Mouse (Mus musculus) megakaryocyte-erythroid progenitor cell, adult 5-6 weeks (primary cell): Measurements from ENCODE around the gene Dkk1. TPM values are rescaled to one million over a fixed set of nuclear protein-coding genes. Genes with fewer than 3 reads are reported as not detected.
A peak's percentile ranks its signal among the peaks of the same experiment; 100 is the strongest.
"Not testable (repeated sequence)": the region's sequence is repeated elsewhere in the genome, so short reads cannot be mapped to it uniquely, and the experiment has no call there.

Source experiments
- ATAC-seq: replicated peaks from 2 replicates; pipeline ENCODE4 v1.8.0; 2016; ENCODE audit warnings: mild to moderate bottlenecking, inconsistent platforms; ENCODE audit not compliant: severe bottlenecking, poor library complexity, low FRiP score, low TSS enrichment
- total RNA-seq, 2 experiments: library from RNA; stranded (forward) in 1 of 2; stranded (reverse) in 1 of 2; fragments of 200-1000, 215-1000 nt in 1 of 2; fragments of >200 nt in 1 of 2; fragmentation: Nextera tagmentation in 1 of 2; gene quantifications; 2 replicates each; pipeline ENCODE4 v1.2.3; 2014 to 2017

The Dkk1 gene
- not detected in 2 replicates for total RNA-seq (2014; fragmentation: Nextera tagmentation)
- total RNA-seq (2017), result not detected in 2 replicates

DNA sequence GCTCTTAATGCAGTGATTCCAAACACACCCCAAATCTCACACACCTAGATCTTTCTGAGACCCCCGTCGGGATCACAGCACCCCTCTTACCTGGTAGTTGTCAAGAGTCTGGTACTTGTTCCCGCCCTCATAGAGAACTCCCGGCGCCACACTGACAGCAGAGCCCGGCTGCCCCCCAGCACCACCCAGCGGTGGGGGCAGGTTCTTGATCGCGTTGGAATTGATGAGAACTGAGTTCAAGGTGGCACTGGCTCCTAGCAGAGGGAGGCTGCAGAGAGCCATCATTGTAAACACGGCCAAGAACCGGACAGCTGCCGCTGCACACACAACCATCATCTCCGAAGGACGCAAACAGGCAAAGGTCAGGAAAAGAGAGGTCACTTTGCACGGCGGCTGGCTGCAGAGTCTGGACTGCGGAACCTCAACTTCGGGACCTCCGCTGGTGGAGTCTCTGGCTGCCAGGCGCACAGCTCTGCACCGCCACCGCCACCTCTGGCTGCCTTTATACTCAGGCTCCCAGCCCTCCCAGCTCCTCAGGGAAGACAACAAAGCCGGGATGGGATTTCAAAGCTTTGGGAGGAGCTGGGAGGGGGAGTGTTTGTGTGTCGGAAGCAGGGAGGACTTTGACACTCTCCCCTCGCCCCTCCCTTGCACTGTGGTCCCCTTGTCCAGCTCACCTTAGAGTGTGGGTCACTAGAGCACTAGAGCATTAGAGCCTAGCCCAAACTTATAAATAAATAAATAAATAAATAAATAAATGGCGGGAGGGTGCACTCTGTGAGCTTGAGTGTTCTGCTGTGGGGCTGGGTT lies at the start of gene Dkk1:
Dkk1 (minus strand) TSS at position 622 of the 810 bp plus-strand sequence.
- ATAC-seq, result 0 out of 2 replicates have a peak, but pooled peaks have one; percentile 50

- no peak for ATAC-seq
Observed at GRCm38 (mm10) chr19:30586366-30586765, 36.9 kb upstream of the Dkk1 start.

GRCm38 (mm10) chr19:30564516-30564915 lies 15.1 kb upstream of the Dkk1 start:
- no peak for ATAC-seq

GRCm38 (mm10) chr19:30563876-30564275 lies 14.4 kb upstream of the Dkk1 start:
- ATAC-seq, result no peak

- no peak for ATAC-seq
Observed at GRCm38 (mm10) chr19:30558024-30558423, 8.6 kb upstream of the Dkk1 start.

DNA sequence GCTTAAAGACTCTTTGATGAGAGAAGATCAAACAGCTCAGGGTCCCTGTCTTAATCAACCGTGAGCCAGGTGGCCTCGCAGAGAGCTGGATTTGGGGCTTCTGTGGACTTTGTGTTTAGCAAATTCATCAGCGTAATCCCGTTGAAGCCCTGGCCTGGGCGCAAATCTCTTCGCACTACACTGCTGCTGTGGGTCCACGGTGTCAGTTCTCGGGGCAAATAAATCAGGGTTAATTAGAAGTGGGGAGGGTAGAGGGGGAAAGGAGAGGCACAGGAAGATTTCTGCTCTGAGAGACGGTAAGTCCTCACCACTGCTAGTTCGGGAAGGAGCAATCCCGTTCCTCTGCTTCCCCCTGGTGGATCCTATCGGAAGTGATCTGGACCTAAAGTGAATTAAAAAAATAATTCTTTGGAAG lies 5.0 kb upstream of the Dkk1 start:
- ATAC-seq, result peak; percentile 82

- ATAC-seq, result no peak
Observed at GRCm38 (mm10) chr19:30553740-30554139, 4.3 kb upstream of the Dkk1 start.

DNA sequence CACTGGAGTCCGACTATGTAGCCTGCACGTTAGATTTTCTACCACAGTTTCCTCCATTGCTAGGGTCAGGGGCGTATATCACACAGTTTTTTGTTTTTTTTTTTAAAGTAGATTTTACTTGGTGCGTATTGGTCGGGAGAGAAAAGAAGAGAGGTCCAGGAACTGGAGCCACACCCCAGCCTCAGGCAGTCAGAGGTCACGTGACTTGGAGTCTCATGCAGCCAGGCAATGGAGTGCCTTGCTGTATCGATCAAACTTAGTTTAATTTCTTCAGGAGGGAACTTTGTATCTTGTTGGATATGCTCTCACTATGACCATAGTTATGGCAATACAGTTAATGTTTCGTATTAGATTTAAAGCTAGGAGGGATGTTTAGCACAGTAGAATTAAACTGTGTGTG lies 2.8 kb upstream of the Dkk1 start:
- no peak for ATAC-seq

GRCm38 (mm10) chr19:30549854-30550647 lies 586 bp upstream of the Dkk1 start:
- ATAC-seq, result no peak

DNA sequence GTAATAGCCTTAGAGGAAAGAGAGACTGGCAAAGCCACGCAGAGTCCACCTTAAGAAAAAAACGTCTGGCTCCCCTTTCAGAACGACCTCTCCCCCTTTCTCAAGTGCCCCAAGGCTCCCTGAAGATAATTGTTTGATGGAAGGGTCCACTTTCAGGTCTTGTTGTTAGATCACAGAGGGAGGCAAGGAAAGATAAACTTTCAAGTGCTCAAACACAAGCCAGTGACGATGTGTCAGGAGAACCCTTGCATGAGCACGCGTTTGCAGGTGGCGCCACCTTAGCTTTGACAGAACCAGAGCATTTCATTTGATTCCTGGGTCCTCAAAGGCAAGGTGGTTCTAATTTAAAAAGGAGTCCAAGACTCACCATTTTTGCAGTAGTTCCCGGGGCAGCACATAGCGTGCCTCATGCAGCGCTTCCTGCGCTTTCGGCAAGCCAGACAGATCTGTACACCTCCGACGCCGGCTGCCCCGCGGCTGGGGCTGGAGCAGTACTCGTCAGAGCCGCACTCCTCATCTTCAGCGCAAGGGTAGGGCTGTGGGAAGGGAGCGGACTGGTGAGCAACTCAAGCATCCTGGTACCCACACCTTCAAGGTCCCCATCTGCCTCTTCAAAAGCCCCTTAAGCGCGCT lies 938 bp downstream of the Dkk1 start:
- ATAC-seq, result no peak

DNA sequence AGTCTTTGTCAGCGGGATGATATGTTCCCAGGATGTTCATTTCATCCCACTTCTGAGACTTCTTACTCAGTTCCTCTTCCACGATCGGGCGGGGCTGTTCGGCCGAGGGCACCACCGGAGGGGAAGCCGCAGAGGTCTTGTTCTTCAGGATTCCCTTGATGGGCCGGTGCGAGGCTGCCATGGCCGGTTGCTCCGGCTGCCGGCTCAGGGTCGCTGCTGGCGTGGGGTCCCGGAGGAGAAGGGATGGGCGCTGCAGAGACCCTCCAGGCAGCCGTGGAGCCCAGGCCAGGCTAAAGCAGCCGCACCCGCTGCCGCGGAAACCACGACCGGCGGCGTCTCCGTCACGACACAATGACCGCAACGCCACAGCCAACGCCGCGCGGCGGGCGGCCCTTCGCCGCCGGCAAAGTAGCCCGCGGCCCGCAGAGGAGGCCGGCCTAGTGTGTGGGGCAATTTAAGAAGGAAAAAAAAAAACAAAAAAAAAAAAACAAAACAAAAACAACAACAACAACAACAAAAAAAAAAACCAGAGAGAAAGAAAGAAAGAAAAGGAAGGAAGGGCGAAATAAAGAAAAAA lies 10.0 kb downstream of the Dkk1 start:
- not testable (repeated sequence) for ATAC-seq

DNA sequence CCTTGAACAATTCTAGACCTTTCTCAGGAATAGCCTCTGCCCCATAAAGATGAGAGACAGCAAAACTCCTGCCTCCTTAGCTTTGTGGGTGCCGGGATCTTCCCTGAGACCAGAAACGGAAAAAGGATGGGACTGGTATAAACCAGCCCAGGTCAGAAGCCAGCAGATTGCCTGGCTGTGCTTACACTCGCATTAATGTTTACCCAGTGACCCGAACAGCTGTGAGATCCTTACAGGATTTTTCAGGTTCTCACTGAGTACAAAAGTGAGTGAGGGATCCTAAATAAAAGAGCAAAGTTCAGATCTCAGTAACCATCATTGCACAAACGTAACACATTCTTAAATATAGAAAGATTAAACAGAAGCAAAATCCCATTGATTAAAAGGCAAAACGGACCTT lies 32.7 kb downstream of the Dkk1 start:
- ATAC-seq, result no peak

DNA sequence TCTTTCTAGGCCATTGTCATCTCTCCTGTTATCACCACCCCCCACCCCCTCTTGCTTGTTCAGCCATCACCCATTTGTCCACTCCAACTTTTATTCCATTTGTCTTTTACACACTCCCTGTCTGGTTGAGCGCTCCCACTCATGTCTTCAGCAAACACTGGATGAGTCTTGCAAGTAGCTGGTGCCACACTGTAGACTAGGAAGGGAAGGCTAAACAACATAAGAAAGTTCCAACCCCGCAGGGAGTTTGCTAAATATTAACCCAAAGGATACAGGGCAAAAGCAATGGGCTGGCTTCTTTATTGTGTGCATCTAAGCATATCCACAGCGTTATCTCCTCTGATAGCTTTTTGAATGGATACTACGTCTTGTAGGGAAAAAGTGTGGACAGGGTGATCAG lies 39.0 kb downstream of the Dkk1 start:
- no peak for ATAC-seq

GRCm38 (mm10) chr19:30505497-30505896 lies 44.0 kb downstream of the Dkk1 start:
- no peak for ATAC-seq
